Comparison of ENCODE assay signal across 8 mouse cellular contexts in the genomic region with DNA sequence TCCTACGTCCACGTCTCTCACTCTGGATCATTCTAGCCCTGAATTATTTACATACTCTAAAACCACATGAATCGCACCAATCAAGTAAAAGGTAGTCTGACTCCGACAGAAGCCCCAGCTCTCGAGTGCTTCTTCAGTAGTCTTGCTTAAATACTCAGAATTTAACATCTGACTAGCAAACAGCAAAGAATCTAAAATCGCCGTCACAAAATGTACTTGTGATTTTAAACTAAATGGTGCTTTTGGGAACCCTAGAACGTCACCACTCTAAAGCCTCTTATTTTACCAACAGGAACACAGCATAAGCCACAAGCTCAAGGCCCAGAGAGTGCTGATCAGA. TPM values are rescaled to one million over a fixed set of nuclear protein-coding genes. Genes with fewer than 3 reads are reported as not detected.
DNase-seq lines count a peak whose midpoint lies in the region; ATAC-seq and TF ChIP-seq lines count a peak whose summit lies in the region.

No protein-coding gene starts in this region.

- ATAC-seq in cerebellum, adult (ENCODE audit: insufficient number of reproducible peaks, low FRiP score, low TSS enrichment) = no peak
- no peak for ATAC-seq in limb, embryonic 12.5 days (ENCODE audit: insufficient number of reproducible peaks, insufficient read depth, low FRiP score, low TSS enrichment, low read depth)
- ATAC-seq in hindbrain, postnatal 0 days = no peak
- no peak for ATAC-seq in neural tube, embryonic 12.5 days (ENCODE audit: low FRiP score, low read depth)

- H3K9me3 ChIP-seq in limb, embryonic 12.5 days = 0 out of 2 replicates have a peak, but pooled peaks cover 6% of the 10 kb centered on the region
- H3K9me3 ChIP-seq in limb, embryonic 10.5 days (replicated peaks) = no peaks in the 10 kb centered on the region
- no peaks in the 10 kb centered on the region for H3K9me3 ChIP-seq in hindbrain, postnatal 0 days (ENCODE audit: low read length)
- no peaks in the 10 kb centered on the region for H3K9me3 ChIP-seq in neural tube, embryonic 12.5 days

- 0 out of 2 replicates have a peak overlapping the region, but pooled peaks have one; percentile 23 for H3K27ac ChIP-seq in cerebellum, adult 2 months (ENCODE audit: insufficient read depth, low read length)
- H3K27ac ChIP-seq in limb, embryonic 12.5 days = no peak overlapping the region
- no peak overlapping the region for H3K27ac ChIP-seq in limb, embryonic 10.5 days
- no peak overlapping the region; the same call in 1 of the 2 replicates for H3K27ac ChIP-seq in hindbrain, postnatal 0 days
- H3K27ac ChIP-seq in neural tube, embryonic 12.5 days = no peak overlapping the region

- no peak for TF ChIP-seq CTCF in cerebellum, adult 2 months (IDR thresholded peaks at IDR 0.05; ENCODE audit: borderline replicate concordance, insufficient read depth, low read depth, low read length)
- no peak for TF ChIP-seq CTCF in hindbrain, postnatal 0 days (IDR thresholded peaks at IDR 0.05; ENCODE audit: low read depth)

- no peaks in the 10 kb centered on the region for H3K27me3 ChIP-seq in cerebellum, adult 2 months (ENCODE audit: control insufficient read depth, insufficient read depth, low read length)
- H3K27me3 ChIP-seq in limb, embryonic 12.5 days = no peaks in the 10 kb centered on the region
- H3K27me3 ChIP-seq in limb, embryonic 10.5 days (ENCODE audit: low read depth, poor library complexity, severe bottlenecking) = no peaks in the 10 kb centered on the region
- H3K27me3 ChIP-seq in hindbrain, postnatal 0 days (ENCODE audit: insufficient read depth, low read length) = no peaks in the 10 kb centered on the region
- no peaks in the 10 kb centered on the region for H3K27me3 ChIP-seq in neural tube, embryonic 12.5 days (replicated peaks)

- no peaks in the 10 kb centered on the region for H3K36me3 ChIP-seq in limb, embryonic 12.5 days
- no peaks in the 10 kb centered on the region for H3K36me3 ChIP-seq in limb, embryonic 10.5 days
- H3K36me3 ChIP-seq in hindbrain, postnatal 0 days (ENCODE audit: insufficient read depth, low read length) = no peaks in the 10 kb centered on the region
- no peaks in the 10 kb centered on the region for H3K36me3 ChIP-seq in neural tube, embryonic 12.5 days

- 0 out of 2 replicates have a peak overlapping the region, but pooled peaks have one; percentile 3 for H3K4me2 ChIP-seq in limb, embryonic 12.5 days
- H3K4me2 ChIP-seq in hindbrain, postnatal 0 days (ENCODE audit: low read depth, low read length) = peak overlapping the region; percentile 73
- peak overlapping the region; percentile 82 for H3K4me2 ChIP-seq in neural tube, embryonic 12.5 days (replicated peaks)

- H3K4me1 ChIP-seq in cerebellum, adult 2 months (ENCODE audit: control insufficient read depth, insufficient read depth, low read length) = peaks cover 11% of the 10 kb centered on the region
- peaks cover 11% of the 10 kb centered on the region for H3K4me1 ChIP-seq in limb, embryonic 12.5 days (replicated peaks)
- H3K4me1 ChIP-seq in limb, embryonic 10.5 days = peaks cover 17% of the 10 kb centered on the region
- peaks cover 21% of the 10 kb centered on the region for H3K4me1 ChIP-seq in hindbrain, postnatal 0 days (ENCODE audit: insufficient read depth, low read length)
- H3K4me1 ChIP-seq in neural tube, embryonic 12.5 days = peaks cover 27% of the 10 kb centered on the region

- no peak overlapping the region for H3K9ac ChIP-seq in limb, embryonic 12.5 days (replicated peaks)
- no peak overlapping the region; the same call in 1 of the 2 replicates for H3K9ac ChIP-seq in hindbrain, postnatal 0 days (replicated peaks; ENCODE audit: low read length)
- H3K9ac ChIP-seq in neural tube, embryonic 12.5 days = no peak overlapping the region

- 62% methylated on average over 8 of the region's 8 CpGs for WGBS in cerebellum, adult 2 months
- WGBS in limb, embryonic 12.5 days = 75% methylated on average over 8 of the region's 8 CpGs
- WGBS in limb, embryonic 10.5 days = 80% methylated on average over 8 of the region's 8 CpGs
- 54% methylated on average over 8 of the region's 8 CpGs for WGBS in hindbrain, postnatal 0 days
- 77% methylated on average over 8 of the region's 8 CpGs for WGBS in neural tube, embryonic 12.5 days

- DNase-seq in cerebellum, adult 2 months = no peak
- no peak for DNase-seq in limb, embryonic 10.5 days (ENCODE audit: low spot score)
- DNase-seq in hindbrain, postnatal 0 days (ENCODE audit: low spot score) = no peak
- DNase-seq in adrenal gland, adult 2 months = no peak
- DNase-seq in spleen, postnatal 10 days (ENCODE audit: low spot score in 2 of 2) = no peak

- no peak for TF ChIP-seq POLR2A in cerebellum, adult 2 months (IDR thresholded peaks at IDR 0.05; ENCODE audit: borderline replicate concordance, insufficient read depth, low read length)

- H3K4me3 ChIP-seq in cerebellum, adult 2 months (replicated peaks; ENCODE audit: insufficient read depth, low read depth, low read length) = peak overlapping the region; percentile 13
- H3K4me3 ChIP-seq in limb, embryonic 12.5 days (replicated peaks) = no peak overlapping the region
- H3K4me3 ChIP-seq in limb, embryonic 10.5 days = no peak overlapping the region
- H3K4me3 ChIP-seq in hindbrain, postnatal 0 days (ENCODE audit: low read length) = peak overlapping the region; percentile 13; the same call in 1 of the 2 replicates
- H3K4me3 ChIP-seq in neural tube, embryonic 12.5 days = peak overlapping the region; percentile 2; the same call in 1 of the 2 replicates

RNA-seq across cellular contexts. Expression of a gene that starts 2.5 kb away (rescaled TPM):
- 79.3 and 92.5 TPM in 2 replicates for polyA plus RNA-seq in cerebellum, adult 2 months (2012; rRNA removed)
- 37.3 and 39.0 TPM in 2 replicates for polyA plus RNA-seq in limb, embryonic 12.5 days (2016; fragmentation: Nextera tagmentation; extraction: Ambion mirVana)
- 21.1 and 24.5 TPM in 2 replicates for polyA plus RNA-seq in limb, embryonic 10.5 days (2016; fragmentation: Nextera tagmentation; extraction: Ambion mirVana)
- total RNA-seq in hindbrain, postnatal 0 days (2014; rRNA removed) = 52.4 and 64.2 TPM in 2 replicates
- 70.4 and 79.2 TPM in 2 replicates for polyA plus RNA-seq in hindbrain, postnatal 0 days (2015; fragmentation: Nextera tagmentation; extraction: Ambion mirVana)
- polyA plus RNA-seq in neural tube, embryonic 12.5 days (2016; fragmentation: Nextera tagmentation; extraction: Ambion mirVana) = 95.6 and 107 TPM in 2 replicates
- 100 to 1,000 TPM; 116 to 123 TPM for total RNA-seq in adrenal gland, adult 2 months (2021)
- 13.4 and 17.7 TPM in 2 replicates for polyA plus RNA-seq in adrenal gland, adult 2 months (2012; rRNA removed)

Comparison
In these comparisons a context has a peak if more than half of its experiments do, and no peak if none do; other contexts are left out.
1. H3K4me3 ChIP-seq: peak in cerebellum, adult 2 months (single experiment), hindbrain, postnatal 0 days (single experiment) and neural tube, embryonic 12.5 days (single experiment); none in limb, embryonic 12.5 days (single experiment) and limb, embryonic 10.5 days (single experiment).
2. H3K4me2 ChIP-seq: peak in every context shown above with its lines; median percentile 82 in neural tube, embryonic 12.5 days; 73 in hindbrain, postnatal 0 days; 3 in limb, embryonic 12.5 days.